Mouse (Mus musculus): ENCODE measurements around the gene Slc29a1.

DNA sequence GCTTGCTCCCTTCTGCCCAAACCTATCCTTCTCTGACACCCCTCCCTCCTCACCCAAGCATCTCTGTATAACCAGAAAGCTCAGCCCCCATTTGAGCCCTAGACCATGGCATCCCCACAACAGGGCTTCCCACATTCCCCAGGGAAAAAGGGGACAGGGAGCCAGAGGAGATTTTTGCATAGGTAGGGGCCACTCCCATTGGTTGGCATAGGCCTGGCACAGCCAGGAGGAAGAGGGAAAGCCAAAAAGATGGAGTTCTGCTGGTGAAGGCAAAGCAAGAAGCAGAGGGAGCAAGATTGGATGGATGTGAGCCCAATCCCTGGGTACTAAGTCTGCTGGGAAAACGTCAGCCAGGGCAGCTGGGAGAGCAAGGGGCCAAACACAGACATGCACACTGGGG is 56.3 kb downstream of the Slc29a1 start:
- TF ChIP-seq MAFK (IDR thresholded peaks at IDR 0.05; ENCODE audit: insufficient read depth, low read depth, low read length), result no peak
- TF ChIP-seq HCFC1 (IDR thresholded peaks at IDR 0.05; ENCODE audit: borderline replicate concordance, insufficient read depth, low read length), result no peak

Measured in ES-E14 (cell line).